Mouse (Mus musculus) c-Kit-positive CD71-positive TER-119-negative erythroid progenitor cells, embryonic 14.5 days (primary cell): Measurements from ENCODE around the gene Supt6.
"Not testable (repeated sequence)": the region's sequence is repeated elsewhere in the genome, so short reads cannot be mapped to it uniquely, and the experiment has no call there.

ENCODE experiments used
- DNase-seq: peaks from one replicate; pipeline ENCODE4 v3.0.0-alpha.2; 2013; ENCODE audit warnings: low read depth

Supt6 gene

DNA sequence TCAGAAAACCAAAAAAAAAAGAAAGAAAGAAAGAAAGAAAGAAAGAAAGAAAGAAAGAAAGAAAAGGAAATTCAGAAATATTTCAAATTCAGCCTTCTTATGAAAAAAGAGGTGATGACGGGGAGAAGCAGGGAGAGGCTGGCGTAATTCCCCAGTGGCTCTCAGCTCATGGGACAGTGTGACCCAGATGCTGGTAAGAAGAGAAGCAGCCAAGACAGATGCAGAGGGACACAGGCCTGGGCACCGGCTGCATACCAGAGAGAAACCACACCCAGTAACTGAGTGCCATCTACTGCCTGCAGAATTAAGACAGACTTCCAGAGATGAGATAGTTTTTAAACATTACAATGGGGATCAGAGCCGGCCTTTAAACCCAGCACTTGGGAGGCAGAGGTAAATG, 22.2 kb downstream of the Supt6 start:
- DNase-seq, result no peak

GRCm38 (mm10) chr11:78215709-78216317, 30.0 kb downstream of the Supt6 start:
- no peak for DNase-seq

- DNase-seq, result no peak
Measured at GRCm38 (mm10) chr11:78213086-78213817, 32.5 kb downstream of the Supt6 start.

- no peak for DNase-seq
Measured at GRCm38 (mm10) chr11:78211513-78211912, 34.3 kb downstream of the Supt6 start.

DNA sequence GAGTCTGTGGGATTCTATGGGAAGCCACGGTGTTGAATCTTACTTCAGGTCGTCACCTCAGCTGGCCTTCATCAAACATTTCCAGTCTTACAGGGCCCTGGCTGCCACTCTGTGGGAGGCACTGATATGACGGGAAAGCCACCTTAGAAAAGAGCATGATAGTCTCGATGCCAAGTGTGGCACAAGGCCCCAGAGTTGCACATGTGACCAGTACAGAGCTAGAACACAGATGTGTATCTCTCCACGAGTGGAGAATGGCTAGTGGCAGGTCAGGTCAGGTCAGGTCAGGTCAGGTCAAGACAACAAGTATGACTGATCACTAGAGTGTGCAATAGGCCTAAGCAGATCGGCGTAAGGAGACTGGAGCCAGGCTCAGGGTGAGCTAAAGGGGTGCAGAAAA, 35.2 kb downstream of the Supt6 start:
- no peak for DNase-seq

DNA sequence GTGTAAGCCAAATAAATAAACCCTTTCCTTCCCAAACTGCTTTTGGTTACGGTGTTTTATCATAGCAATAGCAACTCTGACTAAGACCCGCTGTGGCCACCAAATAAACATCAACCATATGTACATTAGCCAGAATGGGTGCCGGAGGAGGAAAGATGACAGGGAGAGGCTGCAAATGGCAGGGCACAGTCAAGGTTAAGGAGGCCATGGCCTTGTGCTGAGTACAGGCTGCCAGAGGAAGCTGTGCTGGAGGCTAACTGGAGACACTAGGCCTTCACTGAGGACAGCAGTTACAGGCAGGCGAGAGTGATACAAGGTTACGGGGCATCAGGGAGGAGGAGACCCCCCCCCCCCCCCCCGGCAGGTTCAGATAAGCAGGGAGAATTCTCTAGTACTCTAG, 35.9 kb downstream of the Supt6 start:
- DNase-seq, result no peak

GRCm38 (mm10) chr11:78207190-78207589, 38.6 kb downstream of the Supt6 start:
- DNase-seq, result no peak

GRCm38 (mm10) chr11:78205361-78206206, 40.2 kb downstream of the Supt6 start:
- DNase-seq, result no peak

- no peak for DNase-seq
Measured at GRCm38 (mm10) chr11:78204287-78204686, 41.5 kb downstream of the Supt6 start.

DNA sequence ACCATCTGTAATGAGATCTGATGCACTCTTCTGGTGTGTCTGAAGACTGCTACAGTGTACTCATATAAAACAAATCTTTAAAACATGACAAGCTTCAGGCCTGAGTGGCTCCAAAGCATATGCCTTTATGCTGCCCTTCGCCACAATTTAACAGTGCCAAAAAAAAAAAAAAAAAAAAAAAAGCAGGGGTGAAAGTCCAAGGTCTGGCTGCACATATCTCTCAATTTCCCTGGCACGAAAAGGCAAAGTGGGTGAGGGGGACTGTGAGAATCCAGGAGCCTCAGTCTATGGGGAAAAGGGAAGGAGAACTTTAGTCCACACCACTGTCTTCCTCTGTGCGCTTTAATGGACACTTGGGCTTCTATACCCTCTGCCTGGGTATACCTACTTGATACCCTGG, 43.4 kb downstream of the Supt6 start:
- DNase-seq, result no peak

DNA sequence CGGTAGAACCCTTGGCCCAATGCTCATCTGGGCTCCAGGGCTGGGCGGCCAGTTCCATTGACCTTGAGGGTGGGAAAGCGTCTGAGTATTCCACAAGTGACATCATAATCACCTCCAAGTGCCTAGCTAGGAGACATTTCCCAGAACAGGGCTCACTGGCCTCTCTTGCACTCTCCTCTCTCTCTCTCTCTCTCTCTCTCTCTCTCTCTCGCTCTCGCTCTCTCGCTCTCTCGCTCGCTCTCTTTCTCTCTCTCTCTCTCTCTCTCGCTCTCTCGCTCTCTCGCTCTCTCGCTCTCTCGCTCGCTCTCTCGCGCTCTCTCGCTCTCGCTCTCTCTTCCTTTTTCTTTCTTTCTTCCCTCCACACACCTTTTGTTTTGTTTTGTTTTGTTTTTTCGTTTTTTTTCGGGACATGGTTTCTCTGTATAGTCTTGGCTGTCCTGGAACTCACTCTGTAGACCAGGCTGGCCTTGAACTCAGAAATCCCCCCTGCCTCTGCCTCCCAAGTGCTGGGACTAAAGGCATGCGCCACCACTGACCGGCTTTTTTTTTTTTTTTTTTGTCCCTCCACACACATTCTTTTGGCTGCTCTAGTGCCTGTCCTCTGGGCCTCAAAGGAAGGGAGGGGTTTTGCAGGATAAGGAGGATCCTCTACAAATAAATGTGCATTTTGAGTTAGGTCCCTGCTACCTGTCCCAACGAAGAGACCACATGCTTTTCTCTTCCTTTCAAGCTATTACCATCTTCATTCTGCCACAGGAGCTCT, 50.5 kb downstream of the Supt6 start:
- DNase-seq, result no peak

GRCm38 (mm10) chr11:78194411-78195100, 51.2 kb downstream of the Supt6 start:
- peak; percentile 81 for DNase-seq

DNA sequence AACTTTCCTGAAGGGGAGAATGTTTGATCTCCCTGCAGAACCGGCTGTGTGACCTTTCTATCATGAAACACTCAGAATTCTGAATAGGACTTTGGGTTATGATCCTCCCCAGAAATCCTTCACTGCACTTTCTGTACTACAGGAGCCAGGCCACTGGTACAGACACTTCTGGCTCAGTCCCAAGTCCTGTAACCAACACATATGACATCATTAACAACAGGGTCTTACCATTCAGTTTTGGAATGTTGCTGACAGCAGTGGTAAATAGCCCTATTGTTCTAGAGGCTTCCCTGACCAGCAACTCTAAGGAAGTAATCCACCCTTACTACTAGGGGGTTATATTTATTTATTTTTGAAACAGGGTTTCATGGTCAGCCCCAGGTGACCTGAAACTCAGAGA, 52.7 kb downstream of the Supt6 start, which contains the start of gene Proca1:
Proca1 (plus strand) TSS at position 280 of the 400 bp plus-strand sequence.
- no peak for DNase-seq

DNA sequence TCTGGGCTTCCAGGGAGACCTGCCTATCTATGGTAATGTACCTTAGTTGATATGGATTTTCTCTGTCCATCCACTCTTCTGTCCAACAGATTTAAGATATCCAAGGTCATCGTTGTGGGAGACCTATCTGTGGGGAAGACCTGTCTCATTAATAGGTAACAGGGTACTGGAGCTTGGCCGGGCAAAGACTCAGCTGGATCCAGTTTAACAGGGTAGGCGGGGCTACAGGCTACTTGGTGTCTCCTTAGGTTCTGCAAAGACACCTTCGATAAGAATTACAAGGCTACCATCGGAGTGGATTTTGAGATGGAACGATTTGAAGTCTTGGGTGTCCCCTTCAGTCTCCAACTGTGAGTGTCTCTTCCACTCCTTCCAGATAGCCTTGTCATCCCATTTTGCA, 55.7 kb downstream of the Supt6 start:
- DNase-seq, result no peak

DNA sequence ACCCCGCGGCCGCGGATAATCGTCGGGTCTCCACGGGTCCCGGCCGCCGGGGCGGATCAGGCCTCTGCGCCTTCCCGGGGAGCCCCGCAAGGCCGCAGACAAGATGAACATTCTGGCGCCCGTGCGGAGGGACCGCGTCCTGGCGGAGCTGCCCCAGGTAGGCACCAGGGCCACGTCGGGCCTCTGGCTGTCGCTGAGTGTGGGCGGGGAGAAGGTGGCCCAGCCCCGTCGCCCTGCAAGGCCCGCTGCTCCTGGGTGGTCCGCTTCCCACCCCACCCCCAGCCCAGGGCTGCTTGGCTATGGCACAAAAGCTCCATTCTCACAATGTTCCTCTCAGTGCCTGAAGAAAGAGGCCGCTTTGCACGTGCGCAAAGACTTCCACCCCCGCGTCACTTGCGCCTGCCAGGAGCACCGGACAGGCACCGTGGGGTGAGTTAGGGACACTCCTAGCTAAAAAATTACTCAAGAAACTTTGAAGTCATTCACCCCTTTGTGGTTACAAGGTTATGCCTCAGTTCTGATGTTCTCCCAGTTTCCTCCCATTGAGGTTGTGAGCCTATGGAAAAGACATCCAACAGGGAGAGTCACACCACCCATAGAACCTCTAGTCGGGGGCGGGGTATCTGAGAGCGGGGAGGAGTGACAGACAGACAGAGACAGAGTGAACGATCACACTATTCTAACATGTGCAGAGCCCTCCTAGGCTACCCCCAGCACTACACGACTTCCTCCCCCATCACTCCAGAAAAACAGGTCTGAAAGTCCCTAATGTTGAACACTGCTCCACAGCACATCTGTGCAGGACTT, 56.4 kb downstream of the Supt6 start:
- no peak for DNase-seq

DNA sequence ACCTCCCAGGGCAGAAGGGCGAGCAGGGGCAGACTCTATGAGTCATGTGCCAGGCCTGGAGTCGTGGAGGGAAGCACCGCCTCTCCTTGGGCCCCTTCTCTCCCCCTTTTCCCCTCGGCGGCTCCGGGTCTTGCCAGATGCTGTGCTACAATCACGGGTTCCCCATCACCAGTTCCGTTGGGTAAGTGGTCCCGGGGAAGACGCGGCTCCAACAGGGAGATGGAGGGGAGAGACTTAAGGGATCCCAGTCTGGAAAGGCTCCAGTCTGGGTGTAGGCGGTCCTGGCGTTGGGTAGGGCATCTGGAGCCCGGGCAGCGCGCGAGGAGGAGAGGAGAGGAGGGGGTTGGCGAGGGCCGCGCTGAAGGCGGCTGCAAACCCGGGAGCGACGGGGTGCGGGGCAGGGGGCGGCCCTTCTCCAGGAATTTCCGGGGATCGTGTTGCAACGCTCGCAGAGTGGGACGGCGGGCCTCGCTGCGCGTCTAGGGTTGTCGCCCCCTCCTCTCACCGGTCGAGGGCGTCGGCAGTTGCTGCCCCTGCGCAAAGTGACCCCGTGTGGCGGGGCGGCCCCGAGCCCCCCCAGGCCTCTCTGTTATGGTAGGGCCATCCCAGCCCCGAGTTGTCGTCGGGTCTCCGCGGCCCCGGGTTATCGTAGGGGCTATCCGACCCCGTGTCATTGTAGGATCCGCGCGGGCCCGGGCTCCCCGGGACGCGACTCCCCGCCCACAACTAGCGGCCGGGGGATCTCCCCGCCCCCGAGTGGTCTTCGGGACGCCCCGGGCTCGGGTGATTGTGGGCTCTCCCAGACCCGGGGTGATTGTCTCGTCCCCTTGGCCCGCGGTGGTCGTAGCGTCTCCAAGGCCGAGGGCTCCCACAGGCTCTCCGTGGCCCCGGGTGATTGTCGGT, 57.2 kb downstream of the Supt6 start, which contains the start of gene Rab34:
Rab34 (plus strand) TSS at position 100 of the 903 bp plus-strand sequence.
- DNase-seq, result no peak

DNA sequence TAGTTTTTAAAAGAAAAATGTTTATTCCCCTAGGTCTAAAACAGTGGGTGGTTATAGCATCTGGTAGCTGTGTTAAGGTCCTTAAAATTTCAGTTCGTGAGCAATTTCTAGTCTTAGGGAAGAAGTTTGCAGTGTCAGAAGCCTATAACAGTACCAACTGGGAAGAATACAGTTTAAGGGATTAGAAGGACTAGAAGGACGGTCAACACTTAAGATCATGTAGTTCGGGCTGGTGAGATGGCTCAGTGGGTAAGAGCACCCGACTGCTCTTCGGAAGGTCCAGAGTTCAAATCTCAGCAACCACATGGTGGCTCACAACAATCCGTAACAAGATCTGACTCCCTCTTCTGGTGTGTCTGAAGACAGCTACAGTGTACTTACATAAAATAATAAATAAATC, 61.1 kb downstream of the Supt6 start:
- DNase-seq, result not testable (repeated sequence)

DNA sequence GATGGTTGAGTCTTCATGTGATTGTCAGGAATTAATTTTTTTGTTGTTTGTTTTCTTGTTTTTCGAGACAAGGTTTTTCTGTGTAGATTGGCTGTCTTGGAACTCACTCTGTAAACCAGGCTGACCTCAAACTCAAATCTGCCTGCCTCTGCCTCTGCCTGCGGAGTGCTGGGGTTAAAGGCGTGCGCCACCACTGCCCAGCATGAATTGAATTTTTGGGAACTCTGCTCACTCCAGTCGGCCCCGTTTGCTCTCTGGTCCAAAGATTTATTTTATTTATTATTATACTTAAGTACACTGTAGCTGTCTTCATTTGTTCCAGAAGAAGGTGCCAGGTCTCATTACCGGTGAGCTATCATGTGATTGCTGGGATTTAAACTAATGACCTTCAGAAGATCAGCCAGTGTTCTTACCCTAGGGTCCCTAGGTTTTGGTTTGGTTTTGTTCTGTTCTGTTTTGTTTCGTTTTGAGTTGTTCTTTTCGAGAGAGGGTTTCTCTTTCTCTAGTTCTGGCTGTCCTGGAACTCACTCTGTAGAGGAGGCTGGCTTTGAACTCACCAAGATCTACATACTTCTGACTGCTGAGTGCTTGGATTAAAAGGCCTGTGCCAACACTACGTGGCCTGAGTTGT, 61.8 kb downstream of the Supt6 start:
- no peak for DNase-seq
